Mouse (Mus musculus) heart, postnatal 0 days (tissue): ENCODE data around the gene Farp1. TPM values are rescaled to one million over a fixed set of nuclear protein-coding genes. Genes with fewer than 3 reads are reported as not detected.
"Not testable (repeated sequence)": the region's sequence is repeated elsewhere in the genome, so short reads cannot be mapped to it uniquely, and the experiment has no call there.

ENCODE experiments used
- ATAC-seq: fragments of 200-750 bp; cut with Nextera tagmentation; 2 replicates; pipeline ENCODE4 v1.8.0; 2017; ENCODE audit warnings: low read depth, moderate number of reproducible peaks, moderate library complexity; ENCODE audit not compliant: insufficient read depth
- DNase-seq: peaks from one replicate; pipeline ENCODE4 v3.0.0-alpha.2; 2016; ENCODE audit warnings: low spot score
- H3K27ac ChIP-seq: fragments of 300-500 bp; sonication (generic); 2 replicates; pipeline ENCODE4 v1.5.1; 2014; ENCODE audit warnings: low read depth, mild to moderate bottlenecking
- H3K27me3 ChIP-seq: fragments of 300-500 bp; sonication (generic); 2 replicates; pipeline ENCODE4 v1.6.1; 2014; ENCODE audit warnings: low read length, mixed read lengths; ENCODE audit not compliant: control insufficient read depth, insufficient read depth
- H3K36me3 ChIP-seq: fragments of 300-500 bp; sonication (generic); replicated peaks from 2 replicates; pipeline ENCODE4 v1.6.1; 2014; ENCODE audit warnings: low read length, mixed read lengths; ENCODE audit not compliant: control insufficient read depth, insufficient read depth
- H3K4me1 ChIP-seq: fragments of 300-500 bp; sonication (generic); 2 replicates; pipeline ENCODE4 v1.6.1; 2014; ENCODE audit warnings: antibody characterized with exemption; ENCODE audit not compliant: control insufficient read depth, insufficient read depth
- H3K4me2 ChIP-seq: fragments of 300-500 bp; sonication (generic); 2 replicates; pipeline ENCODE4 v1.6.1; 2014; ENCODE audit warnings: low read depth, mild to moderate bottlenecking, low read length, moderate library complexity
- H3K4me3 ChIP-seq: fragments of 300-500 bp; sonication (generic); 2 replicates; pipeline ENCODE4 v1.5.1; 2014; ENCODE audit warnings: low read depth, low read length
- H3K9ac ChIP-seq: fragments of 300-500 bp; sonication (generic); replicated peaks from 2 replicates; pipeline ENCODE4 v1.6.1; 2014; ENCODE audit warnings: low read depth, low read length, mixed read lengths
- H3K9me3 ChIP-seq: fragments of 300-500 bp; sonication (generic); replicated peaks from 2 replicates; pipeline ENCODE4 v1.6.1; 2016; ENCODE audit warnings: low read length; ENCODE audit not compliant: control insufficient read depth
- CTCF ChIP-seq: IDR thresholded peaks from 2 replicates; pipeline ENCODE4 v1.5.1; 2016; ENCODE audit warnings: antibody characterized with exemption, control low read depth, low read depth
- EP300 ChIP-seq: IDR thresholded peaks from 2 replicates; pipeline ENCODE4 v1.6.1; 2016; ENCODE audit warnings: antibody characterized with exemption, low read depth
- WGBS: fragments of 180-500 bp; shearing (Covaris S2); extraction: QIAGEN DNeasy Blood & Tissue Kit; methylation state at CpG from one replicate; pipeline ENCODE4 v1.1.7; 2014; 5-methylcytosine and 5-hydroxymethylcytosine counted together
- polyA plus RNA-seq: library from polyadenylated mRNA; unstranded; fragments of >200 nt; fragmentation: Nextera tagmentation; extraction: Ambion mirVana; gene quantifications from 2 replicates; pipeline ENCODE4 v1.2.1, GENCODE M21; 2015
- total RNA-seq: library from RNA; depleted of rRNA; stranded (reverse); fragments of >200 nt; gene quantifications from 2 replicates; pipeline ENCODE4 v1.2.3, GENCODE M21; 2014; ENCODE audit warnings: low replicate concordance

Gene Farp1
- total and polyA plus RNA-seq, 2 experiments from 2014 or later: 5.4 to 14.9 TPM

GRCm38 (mm10) chr14:121046313-121046961 lies 11.4 kb downstream of the Farp1 start:
- Histone ChIP-seq H3K9me3 (no peaks in the 10 kb centered on the region), H3K36me3 (no peaks in the 10 kb centered on the region), H3K27me3 (no peaks in the 10 kb centered on the region), H3K9ac (no peak overlapping the region), H3K4me3 (no peak overlapping the region), H3K4me2 (no peak overlapping the region), H3K4me1 (peaks cover 15% of the 10 kb centered on the region), H3K27ac (no peak overlapping the region)
- DNase-seq (no peak), ATAC-seq (no peak)
- no peak for TF ChIP-seq EP300
- no peak for TF ChIP-seq CTCF
- WGBS: 61% methylated on average over 9 of the region's 9 CpGs

- Histone ChIP-seq H3K27ac (no peak overlapping the region), H3K4me3 (no peak overlapping the region), H3K9me3 (no peaks in the 10 kb centered on the region), H3K36me3 (no peaks in the 10 kb centered on the region), H3K4me2 (no peak overlapping the region), H3K9ac (no peak overlapping the region), H3K27me3 (no peaks in the 10 kb centered on the region), H3K4me1 (peaks cover 21% of the 10 kb centered on the region)
- TF ChIP-seq CTCF (no peak), EP300 (no peak)
- DNase-seq (no peak), ATAC-seq (no peak)
- WGBS: 43% methylated on average over 6 of the region's 6 CpGs
These were observed 12.8 kb downstream of the Farp1 start for GRCm38 (mm10) chr14:121047780-121048179.

DNA sequence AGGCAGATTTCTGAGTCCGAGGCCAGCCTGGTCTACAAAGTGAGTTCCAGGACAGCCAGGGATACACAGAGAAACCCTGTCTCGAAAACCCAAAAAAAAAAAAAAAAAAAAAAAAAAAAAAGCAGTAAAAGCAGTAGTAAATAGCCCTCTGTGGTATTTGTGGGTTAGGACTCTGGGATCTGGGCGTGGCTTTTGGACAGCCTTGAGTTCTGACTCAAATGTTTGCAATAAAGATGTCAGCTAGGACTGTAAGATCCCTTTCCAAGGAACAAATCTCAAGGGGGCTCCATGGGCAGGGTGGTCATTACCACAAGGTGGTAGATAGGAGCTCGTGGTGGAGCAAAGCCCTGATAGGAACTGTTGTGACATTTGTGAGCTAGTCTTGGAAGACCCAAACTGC lies 16.0 kb downstream of the Farp1 start:
- H3K27me3 ChIP-seq, H3K4me2 ChIP-seq: not testable (repeated sequence)

DNA sequence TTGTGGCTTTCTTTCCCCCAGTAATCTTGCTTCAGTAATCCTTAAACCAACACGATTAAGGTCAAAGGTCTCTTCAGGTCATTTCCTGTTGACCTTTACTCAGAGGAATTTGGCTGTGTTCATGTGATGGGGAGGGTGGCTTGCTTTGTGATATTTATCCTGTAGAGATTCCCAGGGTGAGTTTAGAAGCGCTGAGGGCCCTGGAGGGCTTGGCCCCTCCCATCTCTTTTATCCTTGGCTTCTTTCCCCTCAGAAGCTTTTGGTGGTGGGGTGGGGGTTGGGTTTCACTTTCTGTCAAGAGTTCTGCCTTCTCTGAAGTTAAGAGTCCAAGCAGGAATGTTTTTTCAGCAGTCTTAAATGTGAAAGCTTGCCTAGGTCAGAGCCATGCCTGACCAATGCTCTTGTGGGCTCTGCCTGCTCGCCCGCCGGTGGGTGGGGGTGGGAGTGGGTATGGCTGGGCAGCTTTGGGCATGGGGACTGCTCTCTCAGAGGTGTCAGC lies 18.1 kb downstream of the Farp1 start:
- Histone ChIP-seq H3K36me3 (no peaks in the 10 kb centered on the region), H3K27me3 (no peaks in the 10 kb centered on the region), H3K27ac (peak overlapping the region; percentile 31), H3K4me3 (0 out of 2 replicates have a peak overlapping the region, but pooled peaks have one; percentile 11), H3K9me3 (no peaks in the 10 kb centered on the region), H3K4me1 (peaks cover 16% of the 10 kb centered on the region), H3K4me2 (peak overlapping the region; percentile 38), H3K9ac (0 out of 2 replicates have a peak overlapping the region, but pooled peaks have one; percentile 32)
- TF ChIP-seq CTCF: no peak
- TF ChIP-seq EP300: no peak
- DNase-seq: peak; percentile 43
- ATAC-seq: peak; percentile 66
- 8% methylated on average over 5 of the region's 5 CpGs for WGBS

More for the DNA sequence above, 16.0 kb downstream of the Farp1 start:
- not testable (repeated sequence) for H3K9me3 ChIP-seq, H3K36me3 ChIP-seq, H3K4me3 ChIP-seq, ATAC-seq, H3K27ac ChIP-seq, H3K9ac ChIP-seq
- 89% methylated on average over 3 of the region's 4 CpGs for WGBS
- peak; percentile 2 for DNase-seq
- H3K4me1 ChIP-seq: peaks cover 26% of the 10 kb centered on the region

DNA sequence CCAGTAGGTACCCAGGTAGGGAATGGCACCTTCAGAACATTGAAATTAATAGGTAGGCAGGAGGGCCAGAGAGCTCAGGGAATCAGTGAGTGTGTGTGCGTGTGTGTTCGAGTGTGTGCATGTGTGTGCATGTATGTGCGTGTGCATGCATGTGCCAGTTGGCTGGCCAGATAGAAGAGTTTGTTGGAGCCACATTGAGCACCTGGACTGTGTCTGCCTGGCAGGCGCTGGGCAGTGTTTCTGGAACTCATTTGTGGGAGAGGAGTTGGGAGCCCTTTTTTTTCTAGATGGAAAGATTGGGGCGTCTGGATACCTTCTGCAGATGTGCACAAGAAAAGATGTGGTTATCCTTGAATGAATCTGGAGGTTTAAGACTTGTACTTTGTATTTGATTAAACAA lies 19.1 kb downstream of the Farp1 start:
- no peak overlapping the region for H3K4me3 ChIP-seq
- peaks cover 22% of the 10 kb centered on the region for H3K4me1 ChIP-seq
- H3K27me3 ChIP-seq: no peaks in the 10 kb centered on the region
- H3K9me3 ChIP-seq: no peaks in the 10 kb centered on the region
- H3K9ac ChIP-seq: no peak overlapping the region
- TF ChIP-seq EP300 (no peak), CTCF (no peak)
- H3K4me2 ChIP-seq: no peak overlapping the region
- no peaks in the 10 kb centered on the region for H3K36me3 ChIP-seq
- 0 out of 2 replicates have a peak overlapping the region, but pooled peaks have one; percentile 31 for H3K27ac ChIP-seq
- 82% methylated on average over 5 of the region's 5 CpGs for WGBS
- DNase-seq: no peak
- ATAC-seq: no peak

GRCm38 (mm10) chr14:121057750-121058149 lies 22.8 kb downstream of the Farp1 start:
- ATAC-seq: no peak
- Histone ChIP-seq H3K4me1 (peaks cover 45% of the 10 kb centered on the region), H3K36me3 (no peaks in the 10 kb centered on the region), H3K27me3 (no peaks in the 10 kb centered on the region), H3K27ac (no peak overlapping the region), H3K4me3 (no peak overlapping the region), H3K9ac (no peak overlapping the region), H3K9me3 (no peaks in the 10 kb centered on the region), H3K4me2 (no peak overlapping the region)
- TF ChIP-seq EP300 (no peak), CTCF (no peak)
- over 99% methylated on average over 5 of the region's 5 CpGs for WGBS
- no peak for DNase-seq
